Mouse (Mus musculus) hindbrain, embryonic 11.5 days (tissue): Measurements from ENCODE around the gene Osm. TPM values are rescaled to one million over a fixed set of nuclear protein-coding genes. Genes with fewer than 3 reads are reported as not detected.

Source experiments
- ATAC-seq: fragments of 200-750 bp; cut with Nextera tagmentation; 2 replicates; pipeline ENCODE4 v1.8.0; 2017; ENCODE audit warnings: mild to moderate bottlenecking, moderate TSS enrichment, moderate library complexity; ENCODE audit not compliant: low FRiP score
- DNase-seq: peaks from one replicate; pipeline ENCODE4 v3.0.0-alpha.2; 2015; ENCODE audit warnings: low spot score
- H3K27ac ChIP-seq: fragments of 300-500 bp; sonication (generic); 2 replicates; pipeline ENCODE4 v1.5.1; 2014; ENCODE audit warnings: mild to moderate bottlenecking, low read depth, low read length
- H3K27me3 ChIP-seq: fragments of 300-500 bp; sonication (generic); 2 replicates; pipeline ENCODE4 v1.6.1; 2014; ENCODE audit warnings: mild to moderate bottlenecking, low read length, moderate library complexity, mixed read lengths; ENCODE audit not compliant: control insufficient read depth, insufficient read depth
- H3K36me3 ChIP-seq: fragments of 300-500 bp; sonication (generic); 2 replicates; pipeline ENCODE4 v1.6.1; 2014; ENCODE audit warnings: mild to moderate bottlenecking, low read length, moderate library complexity, mixed read lengths; ENCODE audit not compliant: control insufficient read depth, insufficient read depth
- H3K4me1 ChIP-seq: fragments of 300-500 bp; sonication (generic); replicated peaks from 2 replicates; pipeline ENCODE4 v1.6.1; 2014; ENCODE audit warnings: low read length, mixed read lengths; ENCODE audit not compliant: control insufficient read depth, insufficient read depth
- H3K4me2 ChIP-seq: fragments of 300-500 bp; sonication (generic); replicated peaks from 2 replicates; pipeline ENCODE4 v1.6.1; 2014; ENCODE audit warnings: mild to moderate bottlenecking, low read depth, low read length
- H3K4me3 ChIP-seq: fragments of 300-500 bp; sonication (generic); 2 replicates; pipeline ENCODE4 v1.5.1; 2014; ENCODE audit warnings: low read depth, low read length
- H3K9ac ChIP-seq: fragments of 300-500 bp; sonication (generic); 2 replicates; pipeline ENCODE4 v1.6.1; 2014; ENCODE audit warnings: low read depth, low read length
- H3K9me3 ChIP-seq: fragments of 300-500 bp; sonication (generic); 2 replicates; pipeline ENCODE4 v1.6.1; 2016; ENCODE audit warnings: low read length; ENCODE audit not compliant: control insufficient read depth
- WGBS: fragments of 180-500 bp; shearing (Covaris S2); extraction: QIAGEN DNeasy Blood & Tissue Kit; methylation state at CpG from one replicate; pipeline ENCODE4 v1.1.7; 2014; 5-methylcytosine and 5-hydroxymethylcytosine counted together
- polyA plus RNA-seq: library from polyadenylated mRNA; unstranded; fragments of >200 nt; fragmentation: Nextera tagmentation; extraction: Ambion mirVana; gene quantifications from 2 replicates; pipeline ENCODE4 v1.2.1, GENCODE M21; 2014

Gene Osm
- polyA plus RNA-seq, 1 experiment from 2014 or later = not detected

- Histone ChIP-seq H3K27me3 (peaks cover 36% of the 10 kb centered on the region), H3K4me1 (0 out of 2 replicates have a peak, but pooled peaks cover 4% of the 10 kb centered on the region), H3K9me3 (no peaks in the 10 kb centered on the region), H3K9ac (no peak overlapping the region), H3K4me3 (no peak overlapping the region), H3K27ac (no peak overlapping the region), H3K36me3 (no peaks in the 10 kb centered on the region), H3K4me2 (no peak overlapping the region)
- 67% methylated on average over 7 of the region's 7 CpGs for WGBS
- no peak for DNase-seq
- ATAC-seq = no peak
Observed at GRCm38 (mm10) chr11:4264066-4264465, 27.8 kb downstream of the Osm start.

GRCm38 (mm10) chr11:4266271-4267201 is 30.3 kb downstream of the Osm start:
- WGBS = under 1% methylated on average over 61 of the region's 61 CpGs
- H3K4me3 ChIP-seq = peak overlapping the region; percentile 44
- H3K36me3 ChIP-seq = no peaks in the 10 kb centered on the region
- no peaks in the 10 kb centered on the region for H3K9me3 ChIP-seq
- DNase-seq (peak; percentile 61), ATAC-seq (peak; percentile 58; the same call in 1 of the 2 replicates)
- no peak overlapping the region for H3K27ac ChIP-seq
- H3K4me2 ChIP-seq = peak overlapping the region; percentile 84
- H3K4me1 ChIP-seq = 0 out of 2 replicates have a peak, but pooled peaks cover 2% of the 10 kb centered on the region
- peak overlapping the region; percentile 31; the same call in 1 of the 2 replicates for H3K9ac ChIP-seq
- H3K27me3 ChIP-seq = peaks cover 36% of the 10 kb centered on the region

- peaks cover 36% of the 10 kb centered on the region for H3K27me3 ChIP-seq
- no peaks in the 10 kb centered on the region for H3K36me3 ChIP-seq
- ATAC-seq (no peak), DNase-seq (no peak)
- H3K4me2 ChIP-seq = peak overlapping the region; percentile 84
- 11% methylated on average over 13 of the region's 13 CpGs for WGBS
- peak overlapping the region; percentile 44 for H3K4me3 ChIP-seq
- H3K9me3 ChIP-seq = no peaks in the 10 kb centered on the region
- H3K27ac ChIP-seq = no peak overlapping the region
- 0 out of 2 replicates have a peak, but pooled peaks cover 2% of the 10 kb centered on the region for H3K4me1 ChIP-seq
- no peak overlapping the region for H3K9ac ChIP-seq
Observed at GRCm38 (mm10) chr11:4267202-4267578, 31.0 kb downstream of the Osm start.

GRCm38 (mm10) chr11:4268500-4268899 is 32.3 kb downstream of the Osm start:
- Histone ChIP-seq H3K36me3 (no peaks in the 10 kb centered on the region), H3K27ac (no peak overlapping the region), H3K4me3 (no peak overlapping the region), H3K9ac (no peak overlapping the region), H3K9me3 (no peaks in the 10 kb centered on the region), H3K4me2 (no peak overlapping the region), H3K27me3 (peaks cover 36% of the 10 kb centered on the region), H3K4me1 (0 out of 2 replicates have a peak, but pooled peaks cover 2% of the 10 kb centered on the region)
- ATAC-seq = no peak
- no peak for DNase-seq
- WGBS = 84% methylated on average over 6 of the region's 6 CpGs

GRCm38 (mm10) chr11:4270744-4271459 is 34.7 kb downstream of the Osm start:
- Histone ChIP-seq H3K9ac (no peak overlapping the region), H3K36me3 (no peaks in the 10 kb centered on the region), H3K9me3 (no peaks in the 10 kb centered on the region), H3K27me3 (peaks cover 23% of the 10 kb centered on the region), H3K4me2 (no peak overlapping the region), H3K4me3 (no peak overlapping the region), H3K27ac (no peak overlapping the region), H3K4me1 (no peaks in the 10 kb centered on the region)
- DNase-seq (no peak), ATAC-seq (no peak)
- WGBS = 24% methylated on average over 20 of the region's 20 CpGs

- ATAC-seq = no peak
- no peak for DNase-seq
- H3K4me2 ChIP-seq = no peak overlapping the region
- H3K36me3 ChIP-seq = no peaks in the 10 kb centered on the region
- 63% methylated on average over 11 of the region's 11 CpGs for WGBS
- H3K9me3 ChIP-seq = no peaks in the 10 kb centered on the region
- no peak overlapping the region for H3K27ac ChIP-seq
- no peaks in the 10 kb centered on the region for H3K4me1 ChIP-seq
- H3K4me3 ChIP-seq = no peak overlapping the region
- no peak overlapping the region for H3K9ac ChIP-seq
- peaks cover 17% of the 10 kb centered on the region for H3K27me3 ChIP-seq
Observed at GRCm38 (mm10) chr11:4271544-4271943, 35.3 kb downstream of the Osm start.

GRCm38 (mm10) chr11:4276411-4276861 is 40.2 kb downstream of the Osm start:
- Histone ChIP-seq H3K4me3 (no peak overlapping the region), H3K36me3 (no peaks in the 10 kb centered on the region), H3K4me2 (no peak overlapping the region), H3K9me3 (no peaks in the 10 kb centered on the region), H3K9ac (no peak overlapping the region), H3K27me3 (no peaks in the 10 kb centered on the region), H3K4me1 (no peaks in the 10 kb centered on the region), H3K27ac (no peak overlapping the region)
- DNase-seq (no peak), ATAC-seq (no peak)
- 73% methylated on average over 11 of the region's 11 CpGs for WGBS

- no peak overlapping the region for H3K9ac ChIP-seq
- no peaks in the 10 kb centered on the region for H3K9me3 ChIP-seq
- no peak overlapping the region for H3K27ac ChIP-seq
- H3K4me1 ChIP-seq = no peaks in the 10 kb centered on the region
- H3K4me2 ChIP-seq = no peak overlapping the region
- ATAC-seq (no peak), DNase-seq (no peak)
- H3K27me3 ChIP-seq = no peaks in the 10 kb centered on the region
- no peaks in the 10 kb centered on the region for H3K36me3 ChIP-seq
- H3K4me3 ChIP-seq = no peak overlapping the region
- 58% methylated on average over 7 of the region's 7 CpGs for WGBS
Observed at GRCm38 (mm10) chr11:4279909-4280308, 43.7 kb downstream of the Osm start.
